Mouse (Mus musculus) lung, embryonic 16.5 days (tissue): ENCODE measurements around the gene Daxx. TPM values are rescaled to one million over a fixed set of nuclear protein-coding genes. Genes with fewer than 3 reads are reported as not detected.
A peak's percentile ranks its signal among the peaks of the same experiment; 100 is the strongest.

Experiments
- ATAC-seq: fragments of 200-750 bp; cut with Nextera tagmentation; 2 replicates; pipeline ENCODE4 v1.8.0; 2017; ENCODE audit warnings: low read depth, mild to moderate bottlenecking, moderate library complexity
- H3K27ac ChIP-seq: fragments of 300-500 bp; sonication (generic); 2 replicates; pipeline ENCODE4 v1.5.1; 2014; ENCODE audit warnings: mild to moderate bottlenecking, control low read depth, low read length
- H3K27me3 ChIP-seq: fragments of 300-500 bp; sonication (generic); 2 replicates; pipeline ENCODE4 v1.6.1; 2014; ENCODE audit warnings: low read depth, low read length, mixed read lengths; ENCODE audit not compliant: control insufficient read depth, insufficient read depth
- H3K36me3 ChIP-seq: fragments of 300-500 bp; sonication (generic); 2 replicates; pipeline ENCODE4 v1.6.1; 2014; ENCODE audit warnings: low read length; ENCODE audit not compliant: control insufficient read depth, insufficient read depth
- H3K4me1 ChIP-seq: fragments of 300-500 bp; sonication (generic); replicated peaks from 2 replicates; pipeline ENCODE4 v1.6.1; 2014; ENCODE audit warnings: low read length, mixed read lengths; ENCODE audit not compliant: control insufficient read depth, insufficient read depth
- H3K4me2 ChIP-seq: fragments of 300-500 bp; sonication (generic); 2 replicates; pipeline ENCODE4 v1.6.1; 2014; ENCODE audit warnings: low read depth, low read length, control low read depth
- H3K4me3 ChIP-seq: fragments of 300-500 bp; sonication (generic); 2 replicates; pipeline ENCODE4 v1.5.1; 2014; ENCODE audit warnings: mild to moderate bottlenecking, low read length, control low read depth
- H3K9ac ChIP-seq: fragments of 300-500 bp; sonication (generic); 2 replicates; pipeline ENCODE4 v1.6.1; 2014; ENCODE audit warnings: low read length, control low read depth
- H3K9me3 ChIP-seq: fragments of 300-500 bp; sonication (generic); 2 replicates; pipeline ENCODE4 v1.6.1; 2016; ENCODE audit warnings: low read length; ENCODE audit not compliant: control insufficient read depth
- WGBS: fragments of 180-500 bp; shearing (Covaris S2); extraction: QIAGEN DNeasy Blood & Tissue Kit; methylation state at CpG from one replicate; pipeline ENCODE4 v1.1.7; 2014; 5-methylcytosine and 5-hydroxymethylcytosine counted together
- polyA plus RNA-seq: library from polyadenylated mRNA; unstranded; fragments of >200 nt; fragmentation: Nextera tagmentation; extraction: Ambion mirVana; gene quantifications from 2 replicates; pipeline ENCODE4 v1.2.1, GENCODE M21; 2015

Daxx gene
- polyA plus RNA-seq, 1 experiment from 2014 or later = 50.6 TPM

DNA sequence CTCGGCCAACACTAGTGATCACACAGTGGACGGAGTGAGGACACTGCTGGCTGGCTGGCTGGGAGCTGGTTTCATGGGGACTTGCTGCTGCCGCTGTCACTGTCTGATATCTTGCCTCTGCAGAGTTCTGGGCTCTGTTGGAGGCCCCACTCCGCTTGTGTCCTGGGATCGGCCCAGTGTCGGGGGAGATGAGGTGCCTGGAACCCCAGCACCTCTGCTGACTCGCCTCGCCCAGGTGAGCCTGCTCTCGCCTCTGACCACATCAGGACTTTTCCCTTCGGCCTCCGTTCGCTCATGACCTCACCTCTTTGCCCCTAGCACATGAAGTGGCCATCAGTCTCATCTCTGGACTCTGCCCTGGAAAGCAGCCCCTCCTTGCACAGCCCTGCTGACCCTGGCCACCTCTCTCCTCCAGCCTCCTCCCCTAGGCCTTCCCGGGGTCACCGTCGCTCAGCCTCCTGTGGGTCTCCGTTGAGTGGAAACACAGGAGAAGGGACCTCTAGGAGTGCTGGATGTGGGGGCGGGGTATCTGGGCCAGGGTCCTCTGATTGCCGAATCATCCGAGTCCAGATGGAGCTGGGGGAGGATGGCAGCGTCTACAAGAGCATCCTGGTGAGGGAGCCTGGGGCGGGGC is 26.3 kb downstream of the Daxx start:
- Histone ChIP-seq H3K36me3 (peaks cover 21% of the 10 kb centered on the region; the same call in 1 of the 2 replicates), H3K27ac (no peak overlapping the region), H3K4me1 (peaks cover 20% of the 10 kb centered on the region), H3K4me2 (no peak overlapping the region), H3K27me3 (no peaks in the 10 kb centered on the region), H3K9ac (no peak overlapping the region), H3K9me3 (no peaks in the 10 kb centered on the region), H3K4me3 (no peak overlapping the region)
- no peak for ATAC-seq
- WGBS = 84% methylated on average over 21 of the region's 21 CpGs

DNA sequence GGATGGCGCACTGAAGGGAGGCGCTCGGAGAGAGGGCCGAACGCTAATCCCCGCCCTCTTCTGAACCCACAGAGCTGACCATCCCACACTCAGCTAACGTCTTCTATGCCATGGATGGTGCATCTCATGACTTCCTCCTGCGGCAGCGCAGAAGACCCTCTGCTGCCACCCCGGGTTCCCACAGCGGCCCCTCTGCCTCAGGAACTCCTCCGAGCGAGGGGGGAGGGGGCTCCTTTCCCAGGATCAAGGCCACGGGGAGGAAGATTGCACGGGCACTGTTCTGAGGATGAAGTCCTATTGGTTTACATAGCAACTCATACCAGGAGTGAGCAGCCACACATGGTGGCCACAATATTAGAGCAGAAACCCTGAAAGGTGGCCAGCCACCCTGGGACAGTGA is 27.8 kb downstream of the Daxx start:
- H3K9me3 ChIP-seq = no peaks in the 10 kb centered on the region
- H3K4me2 ChIP-seq = no peak overlapping the region
- WGBS = 75% methylated on average over 15 of the region's 15 CpGs
- H3K27ac ChIP-seq = no peak overlapping the region
- H3K36me3 ChIP-seq = peaks cover 21% of the 10 kb centered on the region; the same call in 1 of the 2 replicates
- peaks cover 17% of the 10 kb centered on the region for H3K4me1 ChIP-seq
- H3K9ac ChIP-seq = no peak overlapping the region
- ATAC-seq = no peak
- H3K27me3 ChIP-seq = no peaks in the 10 kb centered on the region
- H3K4me3 ChIP-seq = no peak overlapping the region

DNA sequence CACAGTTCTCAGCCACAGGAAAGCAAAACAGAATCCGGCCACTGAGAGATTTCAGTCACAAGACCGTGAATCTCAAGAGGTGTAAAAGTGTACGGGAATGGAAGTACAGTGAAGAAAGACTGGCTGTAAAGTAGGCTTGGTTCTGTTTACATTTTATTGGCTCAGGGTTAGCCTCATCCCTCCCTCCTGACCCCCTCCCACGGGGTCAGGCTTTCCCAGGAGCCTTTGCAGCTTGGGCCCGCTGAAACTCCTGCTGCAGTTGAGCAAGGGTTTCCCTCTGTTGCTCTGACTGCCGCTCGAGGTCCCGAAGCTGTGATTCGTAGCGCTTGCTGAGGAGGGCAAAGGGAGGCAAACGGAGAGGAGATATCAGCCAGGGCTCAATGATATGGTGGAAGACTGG is 29.6 kb downstream of the Daxx start:
- no peak overlapping the region for H3K9ac ChIP-seq
- 69% methylated on average over 11 of the region's 11 CpGs for WGBS
- peaks cover 17% of the 10 kb centered on the region for H3K4me1 ChIP-seq
- no peaks in the 10 kb centered on the region for H3K27me3 ChIP-seq
- no peak overlapping the region for H3K4me3 ChIP-seq
- ATAC-seq = no peak
- no peaks in the 10 kb centered on the region for H3K9me3 ChIP-seq
- H3K36me3 ChIP-seq = peaks cover 26% of the 10 kb centered on the region; the same call in 1 of the 2 replicates
- H3K4me2 ChIP-seq = no peak overlapping the region
- H3K27ac ChIP-seq = no peak overlapping the region

GRCm38 (mm10) chr17:33940206-33940805 is 31.1 kb downstream of the Daxx start, which contains the start of the genes Pfdn6 and Wdr46:
Gene Pfdn6, minus strand, starts transcription at chr17:33940343.
Gene Wdr46, plus strand, starts transcription at chr17:33940660.
- H3K4me1 ChIP-seq = peaks cover 17% of the 10 kb centered on the region
- H3K36me3 ChIP-seq = peaks cover 29% of the 10 kb centered on the region
- H3K4me2 ChIP-seq = peak within 1 kb of the TSS; percentile 76
- WGBS = under 1% methylated on average over 36 of the region's 36 CpGs
- H3K9me3 ChIP-seq = no peaks in the 10 kb centered on the region
- no peaks in the 10 kb centered on the region for H3K27me3 ChIP-seq
- H3K27ac ChIP-seq = no peak within 1 kb of the TSS
- peak within 1 kb of the TSS; percentile 85 for H3K9ac ChIP-seq
- H3K4me3 ChIP-seq = peak within 1 kb of the TSS; percentile 89
- peak; percentile 91 for ATAC-seq

- Histone ChIP-seq H3K27me3 (no peaks in the 10 kb centered on the region), H3K4me1 (peaks cover 17% of the 10 kb centered on the region), H3K9ac (peak overlapping the region; percentile 85), H3K4me2 (peak overlapping the region; percentile 76), H3K4me3 (peak overlapping the region; percentile 89), H3K27ac (no peak overlapping the region), H3K36me3 (peaks cover 26% of the 10 kb centered on the region), H3K9me3 (no peaks in the 10 kb centered on the region)
- 0 out of 2 replicates have a peak, but pooled peaks have one; percentile 2 for ATAC-seq
- under 1% methylated on average over 26 of the region's 26 CpGs for WGBS
Observed at GRCm38 (mm10) chr17:33940981-33941380, 31.8 kb downstream of the Daxx start.

- no peak overlapping the region for H3K27ac ChIP-seq
- H3K4me1 ChIP-seq = peaks cover 17% of the 10 kb centered on the region
- H3K27me3 ChIP-seq = no peaks in the 10 kb centered on the region
- peak overlapping the region; percentile 89 for H3K4me3 ChIP-seq
- no peak for ATAC-seq
- peak overlapping the region; percentile 76 for H3K4me2 ChIP-seq
- H3K9me3 ChIP-seq = no peaks in the 10 kb centered on the region
- peak overlapping the region; percentile 85 for H3K9ac ChIP-seq
- WGBS = 43% methylated on average over 19 of the region's 19 CpGs
- H3K36me3 ChIP-seq = peaks cover 28% of the 10 kb centered on the region
Observed at GRCm38 (mm10) chr17:33941381-33941780, 32.2 kb downstream of the Daxx start.

- no peak overlapping the region for H3K27ac ChIP-seq
- peaks cover 17% of the 10 kb centered on the region for H3K4me1 ChIP-seq
- ATAC-seq = no peak
- no peak overlapping the region for H3K4me3 ChIP-seq
- H3K27me3 ChIP-seq = no peaks in the 10 kb centered on the region
- 91% methylated on average over 15 of the region's 15 CpGs for WGBS
- H3K36me3 ChIP-seq = peaks cover 21% of the 10 kb centered on the region
- no peak overlapping the region for H3K9ac ChIP-seq
- no peaks in the 10 kb centered on the region for H3K9me3 ChIP-seq
- no peak overlapping the region for H3K4me2 ChIP-seq
Observed at GRCm38 (mm10) chr17:33943454-33943853, 34.2 kb downstream of the Daxx start.

- Histone ChIP-seq H3K4me1 (peaks cover 18% of the 10 kb centered on the region), H3K9ac (no peak overlapping the region), H3K36me3 (peaks cover 25% of the 10 kb centered on the region), H3K27me3 (no peaks in the 10 kb centered on the region), H3K4me2 (no peak overlapping the region), H3K4me3 (no peak overlapping the region), H3K9me3 (no peaks in the 10 kb centered on the region), H3K27ac (no peak overlapping the region)
- ATAC-seq = no peak
- WGBS = 84% methylated on average over 10 of the region's 10 CpGs
Observed at GRCm38 (mm10) chr17:33947430-33948089, 38.3 kb downstream of the Daxx start.
